Mouse (Mus musculus) heart, postnatal 0 days (tissue): ENCODE results near the gene Ryr3. TPM values are rescaled to one million over a fixed set of nuclear protein-coding genes. Genes with fewer than 3 reads are reported as not detected.
A peak's percentile ranks its signal among the peaks of the same experiment; 100 is the strongest.

ENCODE experiments used
- ATAC-seq: fragments of 200-750 bp; cut with Nextera tagmentation; 2 replicates; pipeline ENCODE4 v1.8.0; 2017; ENCODE audit warnings: low read depth, moderate number of reproducible peaks, moderate library complexity; ENCODE audit not compliant: insufficient read depth
- DNase-seq: peaks from one replicate; pipeline ENCODE4 v3.0.0-alpha.2; 2016; ENCODE audit warnings: low spot score
- H3K27ac ChIP-seq: fragments of 300-500 bp; sonication (generic); 2 replicates; pipeline ENCODE4 v1.5.1; 2014; ENCODE audit warnings: low read depth, mild to moderate bottlenecking
- H3K27me3 ChIP-seq: fragments of 300-500 bp; sonication (generic); 2 replicates; pipeline ENCODE4 v1.6.1; 2014; ENCODE audit warnings: low read length, mixed read lengths; ENCODE audit not compliant: control insufficient read depth, insufficient read depth
- H3K36me3 ChIP-seq: fragments of 300-500 bp; sonication (generic); replicated peaks from 2 replicates; pipeline ENCODE4 v1.6.1; 2014; ENCODE audit warnings: low read length, mixed read lengths; ENCODE audit not compliant: control insufficient read depth, insufficient read depth
- H3K4me1 ChIP-seq: fragments of 300-500 bp; sonication (generic); 2 replicates; pipeline ENCODE4 v1.6.1; 2014; ENCODE audit warnings: antibody characterized with exemption; ENCODE audit not compliant: control insufficient read depth, insufficient read depth
- H3K4me2 ChIP-seq: fragments of 300-500 bp; sonication (generic); 2 replicates; pipeline ENCODE4 v1.6.1; 2014; ENCODE audit warnings: low read depth, mild to moderate bottlenecking, low read length, moderate library complexity
- H3K4me3 ChIP-seq: fragments of 300-500 bp; sonication (generic); 2 replicates; pipeline ENCODE4 v1.5.1; 2014; ENCODE audit warnings: low read depth, low read length
- H3K9ac ChIP-seq: fragments of 300-500 bp; sonication (generic); replicated peaks from 2 replicates; pipeline ENCODE4 v1.6.1; 2014; ENCODE audit warnings: low read depth, low read length, mixed read lengths
- H3K9me3 ChIP-seq: fragments of 300-500 bp; sonication (generic); replicated peaks from 2 replicates; pipeline ENCODE4 v1.6.1; 2016; ENCODE audit warnings: low read length; ENCODE audit not compliant: control insufficient read depth
- CTCF ChIP-seq: IDR thresholded peaks from 2 replicates; pipeline ENCODE4 v1.5.1; 2016; ENCODE audit warnings: antibody characterized with exemption, control low read depth, low read depth
- EP300 ChIP-seq: IDR thresholded peaks from 2 replicates; pipeline ENCODE4 v1.6.1; 2016; ENCODE audit warnings: antibody characterized with exemption, low read depth
- WGBS: fragments of 180-500 bp; shearing (Covaris S2); extraction: QIAGEN DNeasy Blood & Tissue Kit; methylation state at CpG from one replicate; pipeline ENCODE4 v1.1.7; 2014; 5-methylcytosine and 5-hydroxymethylcytosine counted together
- polyA plus RNA-seq: library from polyadenylated mRNA; unstranded; fragments of >200 nt; fragmentation: Nextera tagmentation; extraction: Ambion mirVana; gene quantifications from 2 replicates; pipeline ENCODE4 v1.2.1, GENCODE M21; 2015
- total RNA-seq: library from RNA; depleted of rRNA; stranded (reverse); fragments of >200 nt; gene quantifications from 2 replicates; pipeline ENCODE4 v1.2.3, GENCODE M21; 2014; ENCODE audit warnings: low replicate concordance

Ryr3 gene
- total and polyA plus RNA-seq, 2 experiments from 2014 or later: 4.1 to 14.4 TPM

DNA sequence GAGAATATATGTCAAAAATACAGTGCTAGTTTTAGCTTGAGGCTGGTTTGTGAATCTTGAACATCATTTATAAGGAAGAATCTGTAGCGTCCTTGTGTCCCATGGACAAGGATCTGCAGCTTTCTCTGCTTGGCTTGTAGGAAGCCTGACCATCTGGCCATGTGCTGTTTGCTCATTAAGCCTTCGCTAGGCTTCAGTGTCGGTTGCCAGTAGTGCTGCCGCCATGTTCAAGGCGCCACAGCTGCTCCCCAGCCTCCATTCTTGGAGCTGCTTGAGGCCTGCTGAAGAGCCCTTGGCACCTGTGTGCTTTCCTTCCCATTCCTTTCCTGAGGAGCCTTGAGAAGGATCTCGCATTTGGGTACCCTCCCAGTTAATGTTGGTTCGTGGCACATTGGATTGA is 602.5 kb downstream of the Ryr3 start:
- TF ChIP-seq CTCF (no peak), EP300 (no peak)
- Histone ChIP-seq H3K4me3 (no peak overlapping the region), H3K36me3 (no peaks in the 10 kb centered on the region), H3K9me3 (no peaks in the 10 kb centered on the region), H3K4me1 (no peaks in the 10 kb centered on the region), H3K4me2 (no peak overlapping the region), H3K27me3 (no peaks in the 10 kb centered on the region), H3K27ac (no peak overlapping the region), H3K9ac (no peak overlapping the region)
- ATAC-seq (no peak), DNase-seq (no peak)
- WGBS: 85% methylated on average over 7 of the region's 7 CpGs

DNA sequence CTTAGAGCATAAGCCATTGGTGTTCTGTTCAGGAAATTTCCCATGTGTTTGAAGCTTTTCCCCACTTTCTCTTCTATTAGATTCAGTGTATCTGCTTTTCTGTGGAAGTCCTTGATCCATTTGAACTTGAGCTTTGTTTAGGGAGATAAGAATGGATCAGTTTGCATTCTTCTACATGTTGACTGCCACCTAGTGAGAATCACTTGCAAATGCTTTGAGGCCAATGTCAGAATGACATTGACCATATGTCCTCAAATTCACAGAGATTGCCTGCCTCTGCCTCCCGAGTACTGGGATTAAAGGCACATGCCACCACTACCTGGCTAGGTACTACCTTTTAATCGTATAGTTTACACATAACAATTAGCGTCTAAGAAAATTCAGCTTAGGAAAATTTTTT is 604.3 kb downstream of the Ryr3 start:
- no peak overlapping the region for H3K9ac ChIP-seq
- H3K4me1 ChIP-seq: no peaks in the 10 kb centered on the region
- H3K27me3 ChIP-seq: no peaks in the 10 kb centered on the region
- no peak overlapping the region for H3K27ac ChIP-seq
- peak; percentile 27; the same call in 1 of the 2 replicates for TF ChIP-seq CTCF
- no peak for TF ChIP-seq EP300
- DNase-seq (no peak), ATAC-seq (no peak)
- no peak overlapping the region for H3K4me3 ChIP-seq
- H3K9me3 ChIP-seq: no peaks in the 10 kb centered on the region
- no peak overlapping the region for H3K4me2 ChIP-seq
- 65% methylated on average over 3 of the region's 3 CpGs for WGBS
- H3K36me3 ChIP-seq: no peaks in the 10 kb centered on the region

- H3K27me3 ChIP-seq: no peaks in the 10 kb centered on the region
- no peak overlapping the region for H3K27ac ChIP-seq
- no peak for DNase-seq
- H3K4me1 ChIP-seq: no peaks in the 10 kb centered on the region
- 75% methylated on average over 3 of the region's 3 CpGs for WGBS
- H3K9me3 ChIP-seq: no peaks in the 10 kb centered on the region
- H3K9ac ChIP-seq: no peak overlapping the region
- no peak for ATAC-seq
- H3K4me3 ChIP-seq: no peak overlapping the region
- H3K36me3 ChIP-seq: no peaks in the 10 kb centered on the region
- no peak for TF ChIP-seq EP300
- no peak for TF ChIP-seq CTCF
- H3K4me2 ChIP-seq: no peak overlapping the region
Observed at GRCm38 (mm10) chr2:112606536-112606935, 610.4 kb downstream of the Ryr3 start.

- Histone ChIP-seq H3K4me3 (no peak overlapping the region), H3K9ac (no peak overlapping the region), H3K4me1 (no peaks in the 10 kb centered on the region), H3K27ac (no peak overlapping the region), H3K27me3 (no peaks in the 10 kb centered on the region), H3K4me2 (no peak overlapping the region), H3K9me3 (no peaks in the 10 kb centered on the region), H3K36me3 (no peaks in the 10 kb centered on the region)
- ATAC-seq (no peak), DNase-seq (no peak)
- no peak for TF ChIP-seq EP300
- TF ChIP-seq CTCF: no peak
- WGBS: 54% methylated on average over 8 of the region's 8 CpGs
Observed at GRCm38 (mm10) chr2:112602487-112602886, 614.4 kb downstream of the Ryr3 start.

DNA sequence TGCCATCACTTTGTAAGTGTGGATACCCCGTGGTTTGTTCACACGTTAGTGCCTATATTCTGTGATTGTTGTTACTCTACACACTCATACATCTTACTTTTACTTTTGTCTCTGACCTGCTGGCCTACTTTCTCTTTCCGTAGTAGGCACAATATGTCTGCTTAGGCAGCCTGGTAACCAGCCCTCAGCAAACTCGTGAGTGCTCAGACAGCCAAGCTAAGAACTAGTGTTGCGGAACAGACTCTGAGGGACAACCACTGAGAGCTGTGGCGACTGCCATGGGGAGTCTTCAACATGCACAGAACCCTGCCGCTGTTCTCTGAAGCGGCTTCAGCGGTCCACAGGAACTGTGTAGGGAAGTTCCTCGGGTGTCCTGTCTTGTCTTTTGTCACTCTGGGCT is 616.7 kb downstream of the Ryr3 start:
- H3K27ac ChIP-seq: no peak overlapping the region
- DNase-seq: no peak
- H3K27me3 ChIP-seq: no peaks in the 10 kb centered on the region
- no peak for TF ChIP-seq CTCF
- no peak for TF ChIP-seq EP300
- no peaks in the 10 kb centered on the region for H3K9me3 ChIP-seq
- WGBS: 70% methylated on average over 10 of the region's 10 CpGs
- H3K4me3 ChIP-seq: no peak overlapping the region
- H3K4me2 ChIP-seq: no peak overlapping the region
- ATAC-seq: no peak
- H3K36me3 ChIP-seq: no peaks in the 10 kb centered on the region
- no peaks in the 10 kb centered on the region for H3K4me1 ChIP-seq
- H3K9ac ChIP-seq: no peak overlapping the region

DNA sequence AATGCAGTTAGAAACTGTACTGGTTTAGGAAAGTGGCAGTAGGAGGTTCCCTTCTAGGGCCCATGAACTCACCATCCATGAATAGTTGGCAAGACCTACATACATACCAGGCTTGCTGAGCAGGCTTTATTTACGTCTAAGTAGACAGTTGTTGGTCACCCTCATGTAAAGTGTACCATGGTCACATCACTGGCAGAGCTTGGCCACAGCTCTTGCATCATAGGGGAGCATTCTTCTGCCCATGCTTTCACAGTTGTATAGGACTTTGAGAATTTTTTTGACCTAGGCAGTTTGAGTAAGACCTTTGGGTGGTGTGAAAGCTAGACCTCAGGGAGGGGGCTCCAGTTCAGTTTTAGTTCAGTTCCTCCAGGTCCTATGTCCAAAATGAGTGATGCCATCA is 619.8 kb downstream of the Ryr3 start:
- no peak overlapping the region for H3K4me3 ChIP-seq
- no peak overlapping the region for H3K4me2 ChIP-seq
- ATAC-seq (no peak), DNase-seq (no peak)
- H3K9me3 ChIP-seq: no peaks in the 10 kb centered on the region
- H3K27me3 ChIP-seq: no peaks in the 10 kb centered on the region
- no peaks in the 10 kb centered on the region for H3K4me1 ChIP-seq
- H3K36me3 ChIP-seq: no peaks in the 10 kb centered on the region
- H3K9ac ChIP-seq: no peak overlapping the region
- TF ChIP-seq EP300 (no peak), CTCF (no peak)
- no peak overlapping the region for H3K27ac ChIP-seq
- 48% methylated on average over 1 of the region's 1 CpGs for WGBS
